Mouse (Mus musculus): ENCODE data around the gene Vwa8.

- TF ChIP-seq SIN3A (IDR thresholded peaks at IDR 0.05; ENCODE audit: low read length), result no peak
- no peak for TF ChIP-seq POLR2A (IDR thresholded peaks at IDR 0.05; ENCODE audit: low read depth, low read length)
- TF ChIP-seq UBTF (IDR thresholded peaks at IDR 0.05; ENCODE audit: low read depth, low read length), result no peak
- no peak for TF ChIP-seq EP300 (IDR thresholded peaks at IDR 0.05; ENCODE audit: low read length)
- no peak for TF ChIP-seq CHD1 (IDR thresholded peaks at IDR 0.05; ENCODE audit: low read depth, low read length)
These were observed 12.3 kb downstream of the Vwa8 start for GRCm38 (mm10) chr14:78861156-78861555.

All from CH12.LX (cell line).